Mouse (Mus musculus) testis, adult 2 months (tissue): ENCODE measurements at regions not wholly inside any gene's neighbourhood (a gene's known extent, or its start where the extent isn't known, plus 50 kb on each side); places are given as distances from the start of the nearest gene placed in this dataset.

Experiments used
- CTCF ChIP-seq: fragments of 200-500 bp; IDR thresholded peaks from 2 replicates; pipeline ENCODE4 v1.5.1; 2012; ENCODE audit warnings: low read depth, mild to moderate bottlenecking, inconsistent platforms, low read length, moderate library complexity; ENCODE audit not compliant: control insufficient read depth, insufficient read depth, insufficient replicate concordance
- POLR2A ChIP-seq: fragments of 200-500 bp; IDR thresholded peaks from 2 replicates; pipeline ENCODE4 v1.6.1; 2012; ENCODE audit warnings: low read depth, mild to moderate bottlenecking, inconsistent platforms, low read length, moderate library complexity; ENCODE audit not compliant: control insufficient read depth

GRCm38 (mm10) chr9:47440128-47440527 lies 89.8 kb upstream of the Cadm1 start:
- TF ChIP-seq CTCF (no peak), POLR2A (no peak)
